Mouse (Mus musculus) ES-Bruce4 (cell line): ENCODE data around the gene Agt.

Source experiments
- CTCF ChIP-seq: IDR thresholded peaks from one replicate; pipeline ENCODE4 v1.8.1; 2011; ENCODE audit warnings: low read depth, low read length
- EP300 ChIP-seq: IDR thresholded peaks from 2 replicates; pipeline ENCODE4 v1.6.1; 2011; ENCODE audit warnings: low read depth, low read length; ENCODE audit not compliant: insufficient read depth
- POLR2A ChIP-seq: IDR thresholded peaks from one replicate; pipeline ENCODE4 v1.8.1; 2011; ENCODE audit warnings: low read length; ENCODE audit not compliant: insufficient read depth

GRCm38 (mm10) chr8:124516525-124516924 lies 53.0 kb downstream of the Agt start:
- TF ChIP-seq CTCF (no peak), EP300 (no peak), POLR2A (no peak)
